Mouse (Mus musculus) cerebellum, postnatal 25 days (tissue): ENCODE data around the gene Gm43064.

Experiments
- DNase-seq, 2 experiments: peaks; one replicate each; pipeline ENCODE4 v3.0.0; 2021; ENCODE audit warnings: mixed read lengths in 2 of 2

Gm43064 gene

DNA sequence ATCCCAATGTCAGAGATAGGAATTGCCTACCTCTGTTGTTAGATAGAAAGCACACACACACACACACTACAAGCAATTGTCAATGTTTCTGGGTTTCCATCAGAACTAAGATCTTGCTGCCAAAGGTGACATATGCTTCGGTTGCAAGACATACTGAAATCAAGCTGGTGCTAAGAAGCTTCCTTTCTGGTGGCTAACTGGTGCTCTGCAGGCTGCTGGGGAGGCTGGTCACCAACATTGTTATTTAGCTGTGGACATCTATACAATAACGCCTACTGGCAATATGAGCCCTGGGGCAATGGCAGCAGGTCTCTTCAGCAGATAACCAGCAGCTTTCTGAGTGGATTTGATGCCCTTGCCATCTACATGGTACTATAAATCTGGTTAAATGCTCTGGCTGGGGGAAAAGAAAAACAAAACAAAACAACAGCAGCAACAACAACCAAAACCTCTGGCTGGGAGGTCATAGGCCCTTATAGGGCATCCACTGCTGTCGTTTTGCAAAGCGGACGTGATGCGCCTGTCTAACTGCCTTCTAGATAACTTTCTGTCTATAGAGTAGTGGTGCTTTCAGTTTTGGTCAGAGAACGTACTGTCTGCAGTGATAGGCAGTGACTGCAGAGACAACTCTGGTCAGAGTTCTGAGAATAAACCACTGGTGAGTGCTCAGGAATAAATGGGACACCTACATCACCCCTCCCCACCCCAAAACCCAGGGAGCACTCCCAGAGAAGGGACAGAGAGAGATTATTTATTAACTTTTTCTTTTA, 47.8 kb downstream of the Gm43064 start:
- peak; percentile 52 to 59 for DNase-seq

DNA sequence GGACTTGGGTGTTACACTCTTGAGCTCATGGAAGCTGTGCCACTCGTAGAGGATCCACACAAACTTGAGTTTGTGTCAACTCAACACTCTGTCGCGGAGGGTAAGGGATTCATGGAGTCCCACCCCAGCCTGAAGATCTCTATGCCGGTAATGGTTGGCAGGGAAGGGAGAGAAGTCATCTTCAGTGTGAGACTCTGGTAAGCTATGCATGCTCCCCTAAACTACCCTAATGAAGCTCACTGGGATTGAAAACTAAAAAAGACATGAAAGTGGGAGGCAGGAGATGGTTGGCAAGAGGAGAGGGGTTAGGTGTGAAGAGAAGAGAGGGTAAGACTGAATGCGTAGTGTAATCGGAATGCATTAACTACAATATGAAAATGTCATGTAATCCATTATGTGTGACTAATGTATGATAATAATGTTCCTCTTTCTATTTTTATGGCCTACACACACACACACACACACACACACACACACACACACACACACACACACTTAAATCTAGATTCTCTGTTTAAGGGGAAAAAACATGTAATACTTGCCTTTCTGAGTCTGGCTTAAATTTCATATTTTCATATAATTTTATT, 48.7 kb downstream of the Gm43064 start:
- DNase-seq, result no peak

DNA sequence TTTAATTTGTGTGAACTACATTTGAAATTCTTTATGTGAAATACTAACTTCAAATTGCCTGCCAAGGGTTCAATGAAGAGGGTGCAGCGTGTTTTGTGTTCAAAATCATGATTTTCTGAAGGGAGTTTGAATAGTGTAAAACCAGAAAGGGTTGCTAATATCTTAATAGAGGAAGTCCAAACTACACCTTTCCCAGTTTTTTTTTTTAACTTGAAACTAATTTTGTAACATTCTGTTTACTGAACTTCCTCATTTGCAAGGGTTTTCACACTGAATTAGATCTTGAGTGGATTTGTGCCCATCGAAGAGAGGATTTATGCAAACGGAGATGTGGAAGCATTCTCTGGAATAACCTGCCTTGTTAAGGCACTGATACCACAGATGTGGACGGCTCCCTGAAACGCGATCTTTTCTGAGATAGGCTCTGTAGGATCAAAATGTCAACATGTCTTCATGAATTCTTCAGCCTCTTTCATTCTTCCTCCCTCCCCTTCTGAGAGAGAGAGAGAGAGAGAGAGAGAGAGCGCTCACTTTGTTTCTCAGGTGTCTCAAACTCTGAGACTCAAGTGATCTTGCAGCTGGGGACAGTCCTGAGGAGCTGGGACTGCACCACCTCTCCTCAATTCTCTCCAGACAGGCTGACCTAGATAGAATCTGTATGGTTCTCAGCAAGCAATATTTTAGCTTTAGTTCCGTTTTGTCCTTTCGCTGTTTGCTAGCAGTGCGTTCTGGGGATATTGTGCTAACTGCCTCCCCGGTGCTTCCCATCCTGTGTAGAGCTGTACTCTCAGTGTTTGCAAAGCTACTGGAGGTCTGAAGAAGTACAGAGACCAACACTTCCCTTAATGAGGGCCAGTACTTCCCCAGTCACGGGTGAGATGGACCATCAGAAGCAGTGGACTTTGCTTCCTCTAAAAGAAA, 49.8 kb downstream of the Gm43064 start, which contains the start of gene Ptpn22:
TSS of gene Ptpn22 (plus strand) at position 915 of the 921 bp plus-strand sequence.
- peak in 1 of 2 experiments; percentile 20 for DNase-seq

DNA sequence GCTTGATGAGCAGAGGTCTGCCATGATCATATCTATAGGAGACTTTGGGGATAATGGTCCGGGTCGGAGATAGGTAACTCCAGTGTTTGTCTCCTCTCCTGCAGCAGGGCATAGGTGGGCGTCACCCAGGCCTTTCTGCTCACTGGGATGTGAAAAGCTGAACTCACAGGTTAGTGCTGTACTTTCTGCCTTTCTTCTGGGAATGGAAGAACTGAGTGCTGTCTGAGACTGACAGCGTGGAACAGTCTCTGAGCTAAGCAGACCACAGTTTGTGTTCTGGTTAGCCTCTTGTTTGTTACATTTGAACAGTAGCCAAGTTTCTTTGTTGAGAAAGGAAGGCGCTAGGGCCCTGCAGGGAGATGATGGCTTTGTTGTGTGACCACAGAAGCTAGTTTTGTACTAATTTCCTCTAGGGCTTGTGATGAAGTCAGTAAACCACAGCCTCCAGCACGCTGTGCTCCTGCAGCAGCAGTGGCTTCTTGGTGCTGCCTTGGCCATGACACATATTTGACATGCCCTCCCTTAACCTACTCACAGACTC, 50.5 kb downstream of the Gm43064 start:
- DNase-seq, result peak in 1 of 2 experiments; percentile 12

DNA sequence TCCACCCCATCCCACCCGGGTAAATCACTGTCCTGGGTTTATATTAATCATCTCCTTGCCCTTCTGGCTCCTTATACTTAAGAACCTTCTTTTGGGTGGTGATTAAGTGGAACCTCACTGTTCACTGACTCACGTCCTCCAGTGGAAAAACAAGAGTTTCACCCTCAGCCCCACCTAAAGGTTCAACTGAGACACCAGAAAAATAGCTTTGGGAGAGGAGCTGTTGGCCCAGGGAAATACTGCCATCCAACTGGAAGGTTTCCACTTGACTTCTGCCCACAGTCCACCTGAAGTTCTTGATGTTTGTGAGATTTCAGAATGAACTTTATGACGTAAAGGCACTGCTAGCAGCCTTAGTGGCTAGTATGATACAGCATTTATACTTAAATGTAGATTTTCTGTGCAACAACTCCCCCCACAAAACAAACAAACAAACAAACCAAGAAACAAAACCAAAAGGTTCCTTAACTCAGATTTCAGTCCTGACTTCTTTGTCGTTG, 53.4 kb downstream of the Gm43064 start:
- no peak for DNase-seq

DNA sequence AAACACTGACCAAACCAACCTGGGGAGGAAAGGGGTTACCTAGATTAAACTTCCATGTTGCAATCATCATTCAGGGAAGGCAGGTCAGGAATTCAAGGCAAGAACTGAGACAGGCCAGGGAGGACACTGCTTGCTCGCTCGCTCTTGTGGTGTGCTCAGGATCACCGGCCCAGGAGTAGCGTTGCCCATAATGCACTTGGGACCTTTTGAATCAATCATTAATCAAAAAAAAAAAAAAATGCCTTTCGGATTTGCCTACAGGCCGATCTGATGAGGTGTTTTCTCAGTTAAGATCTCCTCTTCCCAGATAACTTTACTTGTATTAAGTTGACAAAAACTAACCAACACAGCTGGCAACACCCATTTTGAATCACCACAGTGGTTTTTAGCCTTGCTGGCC, 54.8 kb downstream of the Gm43064 start:
- no peak for DNase-seq

DNA sequence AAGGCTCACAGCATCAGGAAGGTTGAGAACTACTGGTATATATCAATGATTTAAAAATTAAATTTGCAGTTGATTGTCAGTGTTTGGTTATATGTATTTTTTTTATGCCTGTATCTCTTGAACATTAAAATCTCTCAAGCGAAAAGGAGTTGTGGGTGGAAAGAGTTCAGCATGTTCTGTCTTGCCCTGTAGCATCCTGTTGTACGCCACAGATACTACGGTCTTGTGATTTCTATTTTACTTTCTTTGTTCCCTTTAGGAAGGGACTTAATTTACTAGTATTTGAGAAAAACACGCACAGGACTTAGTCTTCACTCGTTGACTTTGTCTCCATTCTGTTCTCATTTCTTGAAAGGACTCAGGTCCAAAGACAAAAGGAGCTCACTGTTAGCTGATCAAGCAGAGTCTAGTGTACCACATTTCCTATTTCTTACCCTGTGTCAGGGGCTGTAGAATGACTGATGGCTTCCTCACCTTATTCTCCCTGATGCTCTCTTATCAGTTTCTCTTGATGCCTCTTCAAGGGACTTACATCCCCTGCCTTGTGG, 58.1 kb downstream of the Gm43064 start:
- DNase-seq, result no peak

DNA sequence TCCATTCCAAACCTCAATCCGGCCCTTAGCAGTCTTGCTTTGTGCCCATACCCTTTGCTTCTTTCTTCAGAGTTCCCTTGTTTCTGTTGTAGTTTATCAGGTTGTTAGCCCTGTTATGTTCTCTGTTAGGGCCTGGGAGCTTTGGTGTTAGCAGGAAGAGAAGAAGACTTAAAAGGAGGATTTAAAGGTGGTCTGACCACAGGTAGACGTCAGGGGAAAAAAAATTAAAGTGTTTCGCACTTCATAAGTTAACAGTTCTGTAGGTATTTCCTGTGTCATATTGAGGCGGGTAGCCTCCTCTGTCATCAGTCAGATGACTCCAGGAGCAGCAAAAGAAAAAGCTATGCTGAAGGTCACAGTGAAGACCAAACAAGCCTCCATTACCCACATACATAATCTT, 58.6 kb downstream of the Gm43064 start:
- DNase-seq, result no peak

DNA sequence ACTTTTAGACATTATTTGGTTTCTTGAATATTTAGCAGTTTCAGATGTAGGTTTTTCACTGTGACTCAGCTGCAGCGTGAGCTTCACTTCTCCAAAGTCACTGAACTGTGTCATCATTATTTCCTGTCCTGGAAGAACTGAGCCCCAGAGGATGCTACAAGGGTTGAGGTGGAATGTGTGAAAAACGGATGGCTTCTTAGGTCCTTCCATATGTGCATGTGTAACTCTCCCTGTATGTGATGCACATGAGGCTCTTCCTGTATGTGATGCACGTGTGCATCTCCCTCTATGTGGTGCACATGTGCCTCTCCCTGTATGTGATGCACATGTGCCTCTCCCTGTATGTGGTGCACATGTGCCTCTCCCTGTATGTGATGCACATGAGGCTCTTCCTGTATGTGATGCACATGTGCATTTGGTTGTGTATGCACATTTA, 63.3 kb downstream of the Gm43064 start:
- no peak for DNase-seq

DNA sequence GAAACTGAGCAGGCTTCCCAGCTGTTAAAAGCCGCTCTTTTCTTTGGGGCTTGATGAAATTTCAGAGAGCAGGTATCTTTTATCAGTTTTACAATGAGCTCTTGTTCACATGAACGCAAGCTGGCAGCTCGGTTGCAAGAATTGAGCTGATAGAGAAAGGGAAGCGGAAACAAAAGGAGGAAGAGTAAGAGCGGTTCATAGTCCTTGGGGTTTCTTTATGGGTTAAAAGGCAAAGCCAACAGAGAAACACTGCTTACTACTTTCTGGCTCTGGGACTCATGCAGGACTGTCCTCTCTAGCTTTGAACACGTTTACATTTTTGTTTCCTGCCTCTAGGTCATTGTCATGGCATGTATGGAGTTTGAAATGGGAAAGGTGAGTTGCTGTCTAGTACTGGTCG, 65.0 kb downstream of the Gm43064 start:
- DNase-seq, result no peak

DNA sequence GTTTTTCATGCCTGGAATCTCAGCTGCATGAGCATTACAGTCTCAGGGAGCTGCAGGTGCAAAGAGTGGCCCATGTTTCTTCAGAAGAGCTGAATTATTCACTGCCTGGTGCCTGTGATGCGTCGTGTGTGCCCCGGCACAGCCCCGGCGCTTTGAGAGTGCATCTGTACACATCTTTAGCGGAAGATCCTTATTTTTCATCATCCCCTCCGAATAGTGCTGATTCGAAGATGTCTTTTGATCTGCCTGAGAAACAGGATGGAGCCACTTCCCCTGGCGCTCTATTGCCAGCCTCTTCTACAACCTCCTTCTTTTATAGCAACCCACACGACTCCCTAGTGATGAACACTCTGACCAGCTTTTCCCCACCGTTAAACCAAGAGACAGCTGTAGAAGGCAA, 76.6 kb downstream of the Gm43064 start:
- no peak for DNase-seq

DNA sequence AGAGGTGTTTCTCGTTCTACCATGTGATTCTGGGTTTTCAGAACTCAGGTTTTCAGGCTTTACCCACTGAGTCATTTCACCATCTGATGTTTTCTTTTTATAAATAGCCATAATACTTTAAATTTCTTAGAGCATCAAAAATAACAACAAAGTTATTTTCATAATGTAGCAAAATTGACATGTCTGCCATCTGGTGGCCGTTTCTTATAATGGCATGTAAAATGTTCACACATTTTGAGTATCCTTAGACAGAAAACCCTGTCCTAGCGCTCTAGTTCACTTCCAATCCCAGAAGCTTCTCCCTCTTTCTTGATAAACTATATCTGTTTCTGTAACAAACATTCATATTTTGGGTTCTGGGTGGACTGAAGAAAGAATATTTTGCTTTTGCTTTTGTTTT, 78.2 kb downstream of the Gm43064 start:
- DNase-seq, result peak; percentile 33 to 73
